Mouse (Mus musculus) ovary, postnatal 14 days (tissue): ENCODE results near the gene Tsga13.

Experiments
- DNase-seq: peaks from one replicate; pipeline ENCODE4 v3.0.0; 2022; ENCODE audit warnings: low spot score

Gene Tsga13

GRCm38 (mm10) chr6:30915473-30915872, at the start of gene Tsga13:
TSS of gene Tsga13 (minus strand) at chr6:30915573.
- DNase-seq: no peak

GRCm38 (mm10) chr6:30958736-30959540, 43.6 kb upstream of the Tsga13 start, which contains the start of gene Klf14:
TSS of gene Klf14 (minus strand) at chr6:30959078.
- DNase-seq: peak; percentile 29

GRCm38 (mm10) chr6:30957784-30958735, 42.7 kb upstream of the Tsga13 start:
- peak; percentile 5 for DNase-seq

GRCm38 (mm10) chr6:30939264-30939663, 23.9 kb upstream of the Tsga13 start:
- no peak for DNase-seq

- no peak for DNase-seq
Observed at GRCm38 (mm10) chr6:30922821-30923220, 7.4 kb upstream of the Tsga13 start.

- DNase-seq: no peak
Observed at GRCm38 (mm10) chr6:30921826-30922225, 6.5 kb upstream of the Tsga13 start.

GRCm38 (mm10) chr6:30920834-30921675, 5.7 kb upstream of the Tsga13 start:
- DNase-seq: no peak

- DNase-seq: no peak
Observed at GRCm38 (mm10) chr6:30907970-30908369, 7.4 kb downstream of the Tsga13 start.

GRCm38 (mm10) chr6:30904911-30905310, 10.5 kb downstream of the Tsga13 start:
- DNase-seq: no peak

GRCm38 (mm10) chr6:30904033-30904432, 11.3 kb downstream of the Tsga13 start:
- no peak for DNase-seq

GRCm38 (mm10) chr6:30897520-30897919, 17.9 kb downstream of the Tsga13 start:
- no peak for DNase-seq

GRCm38 (mm10) chr6:30896986-30897327, 18.4 kb downstream of the Tsga13 start:
- DNase-seq: no peak

GRCm38 (mm10) chr6:30896195-30896985, 19.0 kb downstream of the Tsga13 start, which contains the start of gene Copg2:
TSS of gene Copg2 (minus strand) at chr6:30896794.
- DNase-seq: peak; percentile 96

- peak; percentile 1 for DNase-seq
Observed at GRCm38 (mm10) chr6:30895819-30896194, 19.6 kb downstream of the Tsga13 start.

GRCm38 (mm10) chr6:30893081-30893480, 22.3 kb downstream of the Tsga13 start:
- DNase-seq: no peak

GRCm38 (mm10) chr6:30891761-30892160, 23.6 kb downstream of the Tsga13 start:
- DNase-seq: no peak

GRCm38 (mm10) chr6:30884856-30885255, 30.5 kb downstream of the Tsga13 start:
- DNase-seq: no peak

GRCm38 (mm10) chr6:30883491-30883890, 31.9 kb downstream of the Tsga13 start:
- DNase-seq: no peak

- no peak for DNase-seq
Observed at GRCm38 (mm10) chr6:30876661-30877060, 38.7 kb downstream of the Tsga13 start.

GRCm38 (mm10) chr6:30866501-30866900, 48.9 kb downstream of the Tsga13 start:
- no peak for DNase-seq
